Mouse (Mus musculus): ENCODE measurements at regions not wholly inside any gene's neighbourhood (a gene's known extent, or its start where the extent isn't known, plus 50 kb on each side); places are given as distances from the start of the nearest gene placed in this dataset.
A peak's percentile ranks its signal among the peaks of the same experiment; 100 is the strongest.

DNA sequence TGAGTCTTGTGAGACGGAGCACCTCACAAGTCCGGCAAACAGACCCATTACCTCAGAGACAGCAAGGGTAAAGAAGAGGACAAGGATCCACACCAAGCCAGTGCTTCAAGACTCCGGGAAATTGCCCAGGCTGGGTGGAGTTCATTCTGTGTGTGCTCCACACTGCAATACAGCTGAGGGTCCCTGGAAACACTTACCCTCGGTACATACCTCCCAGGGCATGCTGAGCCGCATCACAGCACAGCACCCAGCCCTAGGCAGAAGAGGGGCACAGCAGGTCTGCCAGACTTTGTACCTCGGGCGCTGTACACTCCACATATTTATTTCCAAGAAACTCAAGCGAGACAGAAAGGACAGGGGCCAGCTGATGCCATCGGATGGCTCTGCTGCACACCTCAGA lies 54.5 kb upstream of the Cmc1 start:
- ATAC-seq (replicated peaks; ENCODE audit: low FRiP score, low TSS enrichment, poor library complexity, severe bottlenecking), result no peak

DNA sequence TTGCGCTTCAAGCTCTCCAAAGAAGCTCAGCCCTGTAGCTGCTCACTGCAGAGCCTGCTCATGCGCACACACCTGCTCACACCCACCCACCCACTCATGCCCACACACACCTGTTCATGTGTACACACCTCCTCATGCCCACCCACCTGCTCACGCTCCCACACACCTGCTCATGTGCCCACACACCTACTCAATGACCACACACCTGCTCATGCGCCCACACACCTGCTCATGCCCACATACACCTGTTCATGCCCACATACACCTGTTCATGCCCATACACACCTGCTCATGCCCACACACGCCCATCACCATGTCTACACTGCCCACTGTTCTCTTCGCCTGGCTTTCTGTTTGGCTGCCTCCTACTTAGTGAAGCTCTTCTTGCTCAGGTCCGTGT lies 56.5 kb upstream of the Cmc1 start:
- ATAC-seq (replicated peaks; ENCODE audit: low FRiP score, low TSS enrichment, poor library complexity, severe bottlenecking), result no peak

DNA sequence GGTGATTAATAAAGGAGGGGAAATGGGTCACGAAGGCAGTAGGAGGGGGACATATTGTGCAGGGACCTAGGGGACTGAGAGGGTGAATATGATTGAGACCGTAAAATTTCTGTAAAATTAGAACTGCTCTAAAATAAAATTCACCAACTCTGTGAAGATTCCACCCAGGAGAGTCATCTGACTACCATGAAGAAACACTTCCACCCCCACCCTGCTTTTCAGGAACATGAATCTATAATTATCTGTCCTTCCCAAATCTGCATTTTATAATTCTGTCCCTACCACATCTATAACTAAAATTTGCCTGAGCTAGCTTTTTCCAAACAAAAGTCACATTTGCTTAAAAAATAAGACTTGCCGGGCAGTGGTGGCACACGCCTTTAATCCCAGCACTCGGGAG lies 69.7 kb upstream of the Cmc1 start:
- ATAC-seq (replicated peaks; ENCODE audit: low FRiP score, low TSS enrichment, poor library complexity, severe bottlenecking), result no peak

DNA sequence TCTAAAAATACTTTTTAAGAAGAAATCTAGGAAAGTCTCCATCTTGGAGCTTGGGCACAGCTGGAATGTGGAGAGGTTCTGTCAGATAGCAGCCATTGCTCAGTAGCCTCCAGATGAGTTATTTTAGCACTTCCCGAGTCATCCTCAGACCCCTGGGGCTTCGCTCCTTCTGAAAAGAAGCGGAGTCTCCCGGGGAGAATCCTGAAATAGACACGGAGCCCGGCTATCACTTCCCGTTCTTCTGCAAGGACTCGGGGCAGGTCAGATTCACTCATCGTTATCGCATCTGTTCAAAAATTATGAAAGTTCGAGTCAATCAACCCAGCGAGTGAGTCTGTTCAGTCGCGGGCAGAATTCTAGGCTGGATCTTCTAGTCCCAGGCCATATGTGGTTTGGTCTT lies 71.2 kb upstream of the Cmc1 start:
- no peak for ATAC-seq (replicated peaks; ENCODE audit: low FRiP score, low TSS enrichment, poor library complexity, severe bottlenecking)

DNA sequence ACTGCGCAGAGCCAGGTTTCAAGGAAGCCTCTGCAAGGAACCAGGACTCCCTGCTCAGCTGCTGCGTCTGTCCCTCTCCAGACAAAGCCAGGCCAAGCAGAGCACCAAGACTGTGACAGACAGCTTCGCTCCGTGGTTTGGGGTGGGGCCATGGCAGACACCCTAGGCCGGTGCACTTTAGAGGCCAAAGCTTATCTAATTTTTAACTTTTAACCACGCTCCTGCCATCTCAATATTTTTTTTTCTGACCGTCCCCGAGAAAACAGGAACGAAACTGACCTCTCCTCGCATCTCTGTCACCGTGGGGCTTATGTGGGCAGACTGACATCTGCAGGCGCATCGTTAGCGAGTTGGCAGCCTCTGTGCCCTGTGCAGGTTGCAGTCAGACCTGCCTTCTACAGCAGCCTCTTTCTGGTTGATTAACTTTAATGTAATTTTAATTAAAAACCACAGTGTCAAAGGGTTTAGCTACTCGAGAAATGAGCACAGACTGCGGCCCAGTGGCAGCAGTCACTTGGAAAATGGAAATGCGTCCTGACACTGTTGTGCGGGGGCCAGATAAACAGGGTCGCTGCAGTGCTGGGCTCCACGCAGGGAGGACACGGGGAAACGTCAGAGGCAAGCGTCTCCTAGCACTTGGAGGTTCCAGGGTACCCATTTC lies 77.6 kb upstream of the Cmc1 start:
- 0 out of 2 replicates have a peak, but pooled peaks have one; percentile 37 for ATAC-seq (replicated peaks; ENCODE audit: low FRiP score, low TSS enrichment, poor library complexity, severe bottlenecking)

DNA sequence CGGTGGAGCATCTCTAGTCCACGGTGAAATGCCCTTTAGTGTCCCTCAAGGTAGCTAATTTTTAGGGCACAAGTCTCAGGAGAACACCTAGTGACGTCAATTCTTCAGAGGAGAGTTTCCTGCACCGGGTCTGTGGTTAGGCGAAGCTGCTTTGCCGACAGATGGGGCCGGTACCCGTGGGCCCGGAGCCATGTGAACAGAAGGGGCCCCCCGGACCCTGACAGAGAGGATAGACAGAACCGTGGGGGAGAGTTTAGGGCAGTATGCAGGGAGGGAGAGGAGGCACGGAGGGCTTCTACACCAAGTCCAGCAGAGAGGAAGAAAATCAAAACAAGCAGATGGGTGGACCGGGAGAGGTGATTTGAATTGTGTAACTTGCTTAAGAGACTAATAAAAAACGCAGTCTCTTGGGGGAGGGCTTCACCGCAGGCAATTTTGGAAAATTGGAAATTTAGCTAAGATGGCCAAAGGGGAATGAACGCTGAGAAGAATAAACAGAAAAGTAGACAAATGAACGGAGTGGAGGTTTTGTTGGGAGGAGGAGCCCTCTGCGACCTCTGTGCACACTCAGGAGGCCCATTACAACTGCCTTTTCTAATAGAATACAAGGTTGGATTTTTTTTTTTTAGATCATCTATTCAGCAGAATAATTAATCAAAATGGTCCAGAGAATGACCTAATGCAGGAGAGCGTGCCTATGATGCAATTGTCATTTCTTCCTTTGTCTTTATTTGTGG lies 78.9 kb upstream of the Cmc1 start:
- ATAC-seq (replicated peaks; ENCODE audit: low FRiP score, low TSS enrichment, poor library complexity, severe bottlenecking), result no peak

DNA sequence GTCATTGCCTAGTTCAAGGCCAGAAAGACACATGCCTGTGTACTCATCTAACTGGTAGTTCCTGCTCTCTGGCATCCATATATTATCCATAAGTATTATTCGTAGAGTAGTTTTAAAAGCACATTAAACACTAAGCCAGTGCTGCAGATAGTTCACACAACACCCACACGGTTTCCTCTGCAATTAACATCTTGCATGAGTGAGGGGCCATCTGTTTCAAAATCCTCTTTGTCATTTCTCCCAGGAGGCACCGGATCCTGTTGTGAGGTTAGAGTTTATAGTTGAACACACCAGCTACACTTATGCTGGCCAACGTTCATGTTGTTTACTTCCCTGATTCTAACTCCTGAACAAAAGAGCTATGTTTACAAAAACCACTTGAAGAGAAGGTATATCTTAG lies 90.7 kb upstream of the Cmc1 start:
- ATAC-seq (replicated peaks; ENCODE audit: low FRiP score, low TSS enrichment, poor library complexity, severe bottlenecking), result no peak

DNA sequence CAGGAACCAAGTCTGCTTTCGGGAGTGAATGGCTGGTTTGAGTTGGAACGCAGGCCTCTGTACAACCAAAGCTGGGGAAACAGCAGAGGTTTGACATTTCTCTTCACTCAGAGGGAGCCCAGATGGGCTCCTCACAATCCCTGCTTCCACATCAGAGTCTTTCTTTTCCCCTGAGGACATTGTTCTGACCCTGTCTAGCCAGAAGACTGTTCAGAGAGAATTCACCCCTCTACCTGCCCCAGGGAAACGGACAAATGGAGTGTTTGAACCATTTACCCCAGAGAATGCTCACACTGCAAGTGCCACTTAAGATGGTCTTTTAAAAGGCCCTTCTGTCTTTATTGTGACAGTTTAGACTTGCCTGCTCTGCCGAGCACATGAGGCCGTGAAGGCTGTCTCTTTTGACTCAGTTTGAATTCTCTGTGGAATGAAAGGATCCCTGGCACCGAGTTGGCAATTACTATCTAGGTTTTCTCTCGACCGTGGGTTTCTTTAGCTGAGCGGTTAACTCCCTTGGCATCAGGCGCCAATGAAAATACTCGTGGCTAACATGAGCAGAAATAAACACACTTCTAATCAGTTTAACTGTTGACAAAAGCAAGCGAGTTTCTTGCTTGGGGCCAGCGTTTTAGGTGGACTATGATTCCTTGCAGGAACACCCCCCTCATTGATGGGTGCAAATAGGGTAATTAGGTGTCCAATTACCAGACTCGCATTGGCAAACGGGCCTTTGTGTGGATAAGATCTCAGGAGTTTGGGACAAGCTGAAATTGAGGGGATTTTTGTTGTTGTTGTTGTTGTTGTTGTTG lies 97.0 kb upstream of the Cmc1 start:
- ATAC-seq (replicated peaks; ENCODE audit: low FRiP score, low TSS enrichment, poor library complexity, severe bottlenecking), result no peak

DNA sequence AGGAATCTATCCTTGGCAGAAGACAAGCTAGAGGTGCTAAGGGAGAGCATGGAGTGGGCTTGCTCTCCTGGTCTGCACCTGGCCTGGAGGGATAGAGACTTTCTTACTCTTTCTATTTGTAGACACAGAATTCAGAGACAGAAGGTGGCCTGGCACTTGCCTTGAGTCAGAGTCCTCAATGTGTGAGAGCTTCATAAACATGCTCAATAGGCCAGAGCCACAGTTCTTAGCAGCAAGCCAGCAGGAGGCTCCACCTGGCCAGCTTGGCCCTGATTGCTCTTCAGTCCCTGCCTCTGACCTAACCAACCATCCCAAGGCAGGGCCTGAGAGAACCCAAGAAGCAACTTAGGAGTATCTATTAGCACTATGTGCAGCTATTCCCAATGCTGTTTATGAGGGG lies 103.9 kb upstream of the Cmc1 start:
- ATAC-seq (replicated peaks; ENCODE audit: low FRiP score, low TSS enrichment, poor library complexity, severe bottlenecking), result no peak

DNA sequence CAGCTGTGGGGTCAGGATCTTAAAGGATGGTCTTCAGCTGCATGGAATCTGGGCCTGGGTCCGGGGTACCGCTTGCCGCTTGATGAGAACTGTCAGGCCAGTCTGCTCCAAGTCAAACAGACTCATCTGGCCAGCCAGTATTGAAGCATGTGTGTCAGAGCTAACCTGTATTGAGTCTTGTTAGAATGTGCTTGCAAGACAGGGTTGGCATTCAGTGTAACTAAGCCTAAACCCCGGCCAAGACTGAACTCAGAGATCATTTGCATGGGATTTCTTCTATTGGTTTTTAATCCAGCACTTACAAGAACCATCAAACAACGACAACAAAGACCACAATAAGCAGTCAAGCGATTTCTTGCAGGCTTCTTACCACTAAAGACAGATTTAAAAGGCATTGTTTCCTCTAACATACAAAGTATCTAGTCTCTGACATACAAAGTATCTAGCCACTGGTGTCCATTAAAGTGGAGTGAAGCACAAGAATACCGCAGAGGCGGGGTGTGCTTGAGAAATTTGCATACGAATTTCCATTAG lies 105.3 kb upstream of the Cmc1 start:
- no peak for ATAC-seq (replicated peaks; ENCODE audit: low FRiP score, low TSS enrichment, poor library complexity, severe bottlenecking)

DNA sequence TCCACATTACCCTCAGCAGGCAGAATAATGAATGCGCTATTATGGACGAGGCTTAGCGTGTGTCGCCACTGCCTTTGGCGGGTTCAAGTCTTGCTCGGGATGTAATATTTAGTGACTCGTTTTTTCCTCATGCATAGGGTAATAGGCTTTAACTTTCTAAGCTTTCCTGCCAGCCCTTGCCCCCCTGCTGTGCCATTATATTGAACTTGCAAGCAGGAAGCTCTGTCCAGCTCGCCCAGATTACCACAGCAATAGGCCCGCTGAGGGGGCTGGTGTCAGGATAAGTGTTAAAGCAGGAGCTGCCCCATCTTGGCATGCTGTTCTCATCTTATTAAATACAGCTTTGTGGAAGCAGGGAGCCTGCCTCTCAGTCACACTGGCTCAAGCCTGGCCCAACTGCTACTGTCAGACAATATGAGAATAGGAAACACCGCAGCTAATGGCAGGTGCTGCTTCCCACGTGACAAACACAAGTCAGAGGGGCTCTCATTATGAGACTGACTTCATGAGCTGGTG lies 105.8 kb upstream of the Cmc1 start:
- no peak for ATAC-seq (replicated peaks; ENCODE audit: low FRiP score, low TSS enrichment, poor library complexity, severe bottlenecking)

DNA sequence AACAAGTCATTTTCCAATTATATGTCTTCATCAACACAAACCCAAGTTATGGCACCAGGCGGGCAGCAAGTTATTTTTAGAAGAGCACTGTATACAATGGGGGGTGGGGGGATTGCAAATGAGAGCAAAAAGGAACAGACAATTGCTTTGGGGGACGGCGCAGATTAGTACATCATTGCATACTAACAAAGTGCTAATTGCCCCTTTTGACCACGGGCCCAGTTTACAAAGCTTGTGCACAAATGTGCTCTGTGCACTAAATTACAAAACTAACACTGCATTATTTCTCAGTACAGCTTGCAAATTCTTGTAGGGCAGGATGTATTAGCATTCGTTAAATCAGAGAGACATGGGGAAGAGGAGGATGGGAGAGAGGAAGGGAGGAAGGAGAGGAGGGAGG lies 116.3 kb upstream of the Cmc1 start:
- no peak for ATAC-seq (replicated peaks; ENCODE audit: low FRiP score, low TSS enrichment, poor library complexity, severe bottlenecking)

DNA sequence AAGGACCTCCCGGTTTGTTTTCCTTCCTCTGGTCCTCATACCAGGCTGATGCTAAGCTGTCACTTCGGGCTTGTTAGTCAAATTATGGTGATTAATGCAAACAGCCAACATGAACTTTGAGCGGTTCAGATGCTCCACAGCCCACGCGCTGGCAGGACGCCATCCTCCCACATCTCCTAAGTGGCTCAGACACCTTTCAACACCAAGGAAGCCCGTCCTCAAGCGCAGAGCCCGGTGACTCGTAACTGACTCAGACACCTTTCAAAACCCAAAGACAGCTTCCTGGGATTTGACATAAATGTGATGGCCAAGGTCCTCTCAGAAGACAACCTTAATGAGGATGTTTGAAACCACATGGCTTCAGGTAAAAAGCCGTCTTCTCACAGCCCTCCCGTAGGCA lies 121.7 kb upstream of the Cmc1 start:
- no peak for ATAC-seq (replicated peaks; ENCODE audit: low FRiP score, low TSS enrichment, poor library complexity, severe bottlenecking)

DNA sequence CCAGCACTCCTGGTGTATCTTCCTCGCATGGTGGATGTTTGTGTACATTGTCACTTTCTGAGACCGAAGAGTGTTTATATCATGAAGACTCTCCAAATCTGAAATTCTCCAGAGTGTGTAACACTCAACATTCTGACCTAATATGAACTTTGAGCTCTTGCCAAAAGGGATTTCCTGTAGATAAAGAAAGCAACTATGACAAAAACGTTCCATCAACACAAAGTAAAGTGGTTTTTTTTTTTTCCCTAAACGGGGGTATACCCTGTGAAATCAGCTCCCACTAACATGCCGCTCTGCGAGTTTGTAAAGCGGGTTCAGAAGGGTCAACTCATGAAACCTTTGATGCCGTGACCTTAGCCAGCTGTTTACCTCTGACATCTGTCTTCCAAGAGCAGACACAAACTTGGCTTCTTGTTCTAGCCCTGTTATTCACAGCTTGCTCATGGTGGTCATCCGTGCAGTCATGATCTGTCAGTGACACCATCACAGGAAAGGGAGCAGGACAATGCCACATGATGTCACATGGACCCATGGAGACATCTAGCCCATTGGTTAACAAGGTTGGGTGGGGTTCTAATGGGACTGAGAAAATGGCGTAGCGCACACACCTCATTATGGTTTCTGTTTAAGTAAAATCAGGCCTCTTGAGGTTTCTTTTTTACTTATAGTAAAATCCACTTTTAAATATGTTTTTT lies 122.9 kb upstream of the Cmc1 start:
- ATAC-seq (replicated peaks; ENCODE audit: low FRiP score, low TSS enrichment, poor library complexity, severe bottlenecking), result no peak

DNA sequence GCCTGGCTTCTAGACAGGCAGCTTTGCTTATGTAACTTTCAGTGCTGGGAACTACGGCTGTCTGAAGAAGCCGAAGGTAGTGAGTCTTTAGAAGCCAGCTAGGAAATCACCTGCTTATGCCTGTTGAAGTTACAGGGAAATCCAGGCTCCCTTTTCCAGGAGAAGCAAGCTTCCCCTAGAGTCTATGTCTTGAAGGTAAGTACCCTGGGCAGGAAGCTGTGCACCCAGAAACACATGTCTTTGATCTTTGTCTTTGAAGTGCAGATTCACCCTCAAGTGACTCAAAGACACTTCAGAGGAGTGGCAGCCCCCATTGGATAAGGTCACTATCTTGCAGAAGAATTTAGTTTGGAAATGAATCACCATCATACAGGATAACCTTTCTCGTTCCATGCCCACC lies 135.5 kb upstream of the Cmc1 start:
- no peak for ATAC-seq (replicated peaks; ENCODE audit: low FRiP score, low TSS enrichment, poor library complexity, severe bottlenecking)

DNA sequence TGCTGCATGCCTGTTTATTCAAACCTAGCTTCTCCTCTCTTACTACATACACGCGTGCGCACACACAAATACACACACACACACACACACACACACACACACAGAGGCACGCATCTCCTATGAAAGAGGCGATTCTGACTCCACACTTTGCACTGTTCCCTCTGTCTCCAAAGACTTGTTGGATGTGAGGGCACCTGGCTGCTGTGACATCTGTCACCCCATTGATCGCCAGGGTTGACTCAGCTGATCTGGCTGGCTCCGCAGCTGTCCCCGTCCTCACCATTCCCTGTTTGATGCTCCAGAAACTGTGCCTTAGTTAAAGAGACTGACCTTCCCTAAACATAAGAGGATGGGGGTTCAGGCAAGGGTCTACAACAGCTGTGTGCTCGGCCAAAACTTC lies 137.6 kb upstream of the Cmc1 start:
- no peak for ATAC-seq (replicated peaks; ENCODE audit: low FRiP score, low TSS enrichment, poor library complexity, severe bottlenecking)

DNA sequence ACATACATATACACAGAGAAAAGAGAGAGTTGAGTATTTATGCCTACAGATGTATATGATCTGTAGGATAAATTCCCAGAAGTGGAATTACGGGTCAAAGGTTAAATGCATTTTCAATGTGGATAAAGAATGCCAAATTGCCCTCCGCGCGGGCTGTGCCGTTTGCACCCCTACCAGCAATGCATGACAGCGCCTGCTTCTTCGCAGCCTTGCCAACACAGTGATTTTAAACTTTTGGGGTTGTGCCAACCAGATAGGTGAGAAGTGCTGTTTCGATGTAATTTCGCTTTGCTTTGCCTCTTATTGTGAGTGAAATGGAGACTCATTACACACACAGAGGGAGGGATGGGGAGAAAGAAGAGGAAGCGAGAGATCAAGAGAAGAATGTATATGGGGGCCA lies 142.9 kb upstream of the Cmc1 start:
- no peak for ATAC-seq (replicated peaks; ENCODE audit: low FRiP score, low TSS enrichment, poor library complexity, severe bottlenecking)

DNA sequence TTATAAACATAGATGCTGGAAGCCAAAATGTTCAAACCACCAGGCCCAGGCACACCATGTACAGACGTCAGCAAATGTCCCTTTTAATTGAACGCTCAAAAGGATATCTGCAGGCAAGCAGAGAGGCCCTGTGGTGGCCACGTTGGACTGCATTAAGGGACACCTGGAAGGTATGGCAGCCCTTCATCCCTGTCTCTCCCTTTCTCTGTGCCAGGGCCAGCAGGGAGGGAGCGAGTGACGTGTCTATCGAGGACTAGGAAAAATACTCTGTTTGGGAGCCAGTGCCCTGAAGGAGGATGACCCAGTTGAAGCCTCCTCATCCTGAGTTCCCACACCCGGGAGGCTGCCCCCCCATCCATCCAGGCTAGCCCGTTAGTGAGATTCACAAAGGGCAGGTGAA lies 144.0 kb upstream of the Cmc1 start:
- ATAC-seq (replicated peaks; ENCODE audit: low FRiP score, low TSS enrichment, poor library complexity, severe bottlenecking), result no peak

DNA sequence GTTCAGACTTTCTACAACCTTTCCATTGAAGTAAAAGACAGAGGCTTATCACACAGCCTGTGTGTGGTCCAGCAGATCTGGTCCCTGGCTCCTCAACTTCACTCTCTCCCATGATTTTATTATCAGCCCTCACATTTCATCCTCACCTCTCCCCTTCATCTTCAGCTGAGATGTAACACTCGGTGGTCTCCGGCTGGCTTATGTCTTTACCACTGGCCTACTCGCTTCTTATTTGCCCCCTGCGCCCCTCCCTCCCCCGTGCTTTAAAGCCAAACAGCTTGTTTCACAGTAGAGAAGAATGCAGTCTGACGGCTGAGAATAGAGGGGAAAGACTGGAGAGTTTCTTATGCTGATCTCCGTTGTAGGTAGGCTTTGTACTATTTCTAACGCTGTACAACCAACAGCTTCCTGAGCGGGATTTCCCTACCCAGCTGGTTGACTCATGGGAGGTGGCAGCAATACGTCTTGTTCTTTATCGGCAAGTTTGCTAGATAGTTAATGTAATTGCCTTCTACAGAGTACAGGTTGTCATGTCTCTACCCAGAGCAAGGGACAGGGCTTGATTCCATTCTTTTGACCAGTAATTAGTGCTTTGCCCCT lies 152.9 kb upstream of the Cmc1 start:
- ATAC-seq (replicated peaks; ENCODE audit: low FRiP score, low TSS enrichment, poor library complexity, severe bottlenecking), result no peak
